Mouse (Mus musculus) stomach, embryonic 15.5 days (tissue): ENCODE data around the gene Ift27. TPM values are rescaled to one million over a fixed set of nuclear protein-coding genes. Genes with fewer than 3 reads are reported as not detected.

ENCODE experiments used
- ATAC-seq: fragments of 200-750 bp; cut with Nextera tagmentation; 2 replicates; pipeline ENCODE4 v1.8.0; 2017; ENCODE audit warnings: low read depth, moderate number of reproducible peaks, moderate TSS enrichment; ENCODE audit not compliant: insufficient read depth, low FRiP score
- H3K27ac ChIP-seq: fragments of 300-500 bp; sonication (generic); 2 replicates; pipeline ENCODE4 v1.5.1; 2015; ENCODE audit warnings: mild to moderate bottlenecking, inconsistent platforms
- H3K27me3 ChIP-seq: fragments of 300-500 bp; sonication (generic); replicated peaks from 2 replicates; pipeline ENCODE4 v1.6.1; 2015; ENCODE audit warnings: inconsistent platforms
- H3K36me3 ChIP-seq: fragments of 300-500 bp; sonication (generic); 2 replicates; pipeline ENCODE4 v1.6.1; 2015; ENCODE audit warnings: inconsistent platforms
- H3K4me1 ChIP-seq: fragments of 300-500 bp; sonication (generic); 2 replicates; pipeline ENCODE4 v1.6.1; 2015; ENCODE audit warnings: inconsistent platforms
- H3K4me2 ChIP-seq: fragments of 300-500 bp; sonication (generic); 2 replicates; pipeline ENCODE4 v1.6.1; 2015; ENCODE audit warnings: mild to moderate bottlenecking, inconsistent platforms
- H3K4me3 ChIP-seq: fragments of 300-500 bp; sonication (generic); replicated peaks from 2 replicates; pipeline ENCODE4 v1.5.1; 2015; ENCODE audit warnings: inconsistent platforms
- H3K9ac ChIP-seq: fragments of 300-500 bp; sonication (generic); 2 replicates; pipeline ENCODE4 v1.6.1; 2015; ENCODE audit warnings: inconsistent platforms
- H3K9me3 ChIP-seq: fragments of 300-500 bp; sonication (generic); 2 replicates; pipeline ENCODE4 v1.6.1; 2016; ENCODE audit warnings: inconsistent platforms
- WGBS: fragments of 180-500 bp; shearing (Covaris S2); methylation state at CpG from one replicate; pipeline ENCODE4 v1.1.7; 2015; 5-methylcytosine and 5-hydroxymethylcytosine counted together
- polyA plus RNA-seq: library from polyadenylated mRNA; unstranded; fragments of >200 nt; fragmentation: Nextera tagmentation; extraction: Ambion mirVana; gene quantifications from 2 replicates; pipeline ENCODE4 v1.2.1, GENCODE M21; 2015

The Ift27 gene
- 64.6 and 70.7 TPM in 2 replicates for polyA plus RNA-seq

DNA sequence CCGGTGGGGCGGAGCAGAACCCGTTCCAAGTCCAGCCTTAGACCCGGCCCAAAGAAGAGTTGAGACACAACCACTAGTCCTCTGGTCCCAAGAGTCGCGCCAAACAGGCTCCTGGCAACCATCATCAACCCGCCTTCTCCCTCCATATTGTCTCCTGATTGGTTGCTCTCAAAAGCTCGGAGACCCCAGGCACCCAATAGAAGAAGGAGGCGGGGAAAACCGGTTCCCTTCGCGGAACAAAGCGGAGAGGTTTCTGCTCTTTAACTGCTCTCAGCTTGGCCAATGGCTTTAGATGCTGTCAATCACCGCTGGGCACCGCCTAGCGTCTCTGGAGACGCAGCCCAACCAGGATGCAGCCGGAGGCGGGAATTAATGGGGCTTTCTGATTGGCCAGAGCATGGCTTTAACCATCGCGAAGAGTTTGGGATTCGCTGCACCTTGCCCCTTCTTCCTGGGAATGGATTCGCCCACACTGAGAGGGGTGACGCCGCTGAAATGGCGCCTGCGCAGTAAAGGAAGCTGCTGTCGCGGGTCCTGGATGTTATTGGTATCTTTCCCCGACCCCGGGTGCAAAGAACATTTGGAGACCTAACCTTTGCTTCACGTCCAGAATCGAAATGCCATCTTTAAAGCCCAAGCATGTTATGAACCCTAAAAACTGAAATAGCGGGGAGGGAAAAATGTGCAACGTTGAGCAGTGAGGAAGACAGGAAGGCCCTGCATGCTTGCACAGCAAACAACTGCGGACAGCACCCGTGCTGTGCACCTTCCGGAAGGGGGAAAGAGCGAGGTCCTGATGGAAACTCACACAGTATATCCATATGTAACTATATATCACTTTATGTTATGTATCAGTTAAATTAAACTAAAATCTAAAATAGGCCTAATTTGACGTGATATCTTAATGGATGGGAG is at the start of gene Ift27:
Ift27 (minus strand) TSS at position 136 of the 915 bp plus-strand sequence.
- ATAC-seq, result peak; percentile 97
- Histone ChIP-seq H3K9ac (peak within 1 kb of the TSS; percentile 47), H3K4me2 (peak within 1 kb of the TSS; percentile 96), H3K4me1 (peaks cover 17% of the 10 kb centered on the region), H3K9me3 (no peaks in the 10 kb centered on the region), H3K27ac (peak within 1 kb of the TSS; percentile 60; the same call in 1 of the 2 replicates), H3K36me3 (no peaks in the 10 kb centered on the region), H3K4me3 (peak within 1 kb of the TSS; percentile 73), H3K27me3 (no peaks in the 10 kb centered on the region)
- WGBS, result 3% methylated on average over 40 of the region's 40 CpGs

DNA sequence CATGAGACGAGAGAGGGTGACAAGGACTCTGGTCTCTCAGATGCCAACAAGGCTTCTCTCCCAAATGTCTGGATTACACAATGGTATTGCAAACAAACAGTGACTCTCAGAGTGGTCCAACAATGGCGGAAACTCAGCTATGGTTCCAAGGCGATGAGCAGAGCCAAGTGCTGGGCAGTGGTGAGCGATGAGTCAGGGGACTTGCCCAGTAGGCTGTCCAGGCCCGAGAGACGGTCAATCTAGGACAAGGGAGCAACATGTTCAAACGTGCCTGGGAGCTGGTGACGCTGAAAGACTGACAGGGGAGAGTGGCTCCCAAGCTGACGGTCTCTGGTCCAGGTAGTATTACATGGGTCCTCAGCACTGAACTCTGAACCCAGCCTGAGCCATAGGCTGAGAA is 41.4 kb upstream of the Ift27 start:
- Histone ChIP-seq H3K27me3 (no peaks in the 10 kb centered on the region), H3K4me1 (no peaks in the 10 kb centered on the region), H3K36me3 (no peaks in the 10 kb centered on the region), H3K4me2 (no peak overlapping the region), H3K4me3 (no peak overlapping the region), H3K27ac (no peak overlapping the region), H3K9me3 (no peaks in the 10 kb centered on the region), H3K9ac (no peak overlapping the region)
- WGBS, result 79% methylated on average over 9 of the region's 9 CpGs
- no peak for ATAC-seq

DNA sequence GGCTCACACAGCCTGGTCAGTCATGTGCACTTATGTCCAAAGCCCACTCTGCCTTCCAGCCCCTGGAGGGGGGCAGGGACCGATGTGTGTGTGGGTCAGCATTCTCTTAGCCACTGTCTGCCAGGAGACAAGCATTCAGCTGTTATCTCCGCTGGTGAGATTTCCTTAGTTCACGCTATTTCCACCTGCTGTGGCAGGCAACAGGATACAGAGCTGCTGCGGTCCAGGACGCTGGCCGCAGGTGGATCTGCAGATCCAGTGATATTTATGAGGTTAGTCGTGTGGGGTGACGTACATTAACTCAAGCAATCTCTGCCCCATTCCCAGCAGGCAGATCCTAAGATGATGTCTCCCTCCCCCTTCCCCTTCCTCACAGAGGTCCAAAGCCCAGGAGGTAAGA is 37.5 kb upstream of the Ift27 start:
- H3K4me1 ChIP-seq, result no peaks in the 10 kb centered on the region
- H3K36me3 ChIP-seq, result no peaks in the 10 kb centered on the region
- H3K27ac ChIP-seq, result no peak overlapping the region
- no peak overlapping the region for H3K9ac ChIP-seq
- WGBS, result 75% methylated on average over 8 of the region's 8 CpGs
- H3K27me3 ChIP-seq, result no peaks in the 10 kb centered on the region
- no peaks in the 10 kb centered on the region for H3K9me3 ChIP-seq
- H3K4me2 ChIP-seq, result no peak overlapping the region
- H3K4me3 ChIP-seq, result no peak overlapping the region
- no peak for ATAC-seq

GRCm38 (mm10) chr15:78210203-78210602 is 36.3 kb upstream of the Ift27 start:
- Histone ChIP-seq H3K4me1 (no peaks in the 10 kb centered on the region), H3K27ac (no peak overlapping the region), H3K4me2 (no peak overlapping the region), H3K9me3 (no peaks in the 10 kb centered on the region), H3K36me3 (no peaks in the 10 kb centered on the region), H3K27me3 (peaks cover 7% of the 10 kb centered on the region), H3K4me3 (no peak overlapping the region), H3K9ac (no peak overlapping the region)
- 79% methylated on average over 4 of the region's 4 CpGs for WGBS
- ATAC-seq, result no peak

DNA sequence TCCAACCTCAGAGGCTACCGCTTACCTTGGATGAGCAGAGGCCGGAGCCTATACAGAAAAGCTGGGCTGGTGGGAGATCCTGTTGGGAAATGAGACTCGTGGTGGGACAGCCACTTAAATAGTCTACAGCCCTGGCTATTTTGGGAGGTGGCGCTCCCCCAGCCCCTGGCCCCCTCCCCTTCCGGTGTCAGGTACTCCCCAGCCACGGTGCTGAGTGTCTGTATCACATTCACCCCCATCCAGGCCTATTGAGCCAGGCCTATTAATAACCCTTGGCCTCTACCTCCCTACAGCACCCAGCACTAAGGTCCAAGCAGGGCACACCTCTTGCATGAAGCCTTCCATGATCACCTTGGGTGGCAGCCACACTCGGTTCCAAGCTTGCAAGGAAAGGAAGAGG is 32.4 kb upstream of the Ift27 start, which contains the start of gene Pvalb:
Pvalb (minus strand) TSS at position 89 of the 400 bp plus-strand sequence.
- WGBS, result 90% methylated on average over 7 of the region's 7 CpGs
- no peak within 1 kb of the TSS for H3K27ac ChIP-seq
- H3K27me3 ChIP-seq, result peaks cover 35% of the 10 kb centered on the region
- no peak within 1 kb of the TSS for H3K4me3 ChIP-seq
- H3K36me3 ChIP-seq, result no peaks in the 10 kb centered on the region
- no peak within 1 kb of the TSS for H3K9ac ChIP-seq
- H3K4me1 ChIP-seq, result no peaks in the 10 kb centered on the region
- no peak within 1 kb of the TSS for H3K4me2 ChIP-seq
- no peaks in the 10 kb centered on the region for H3K9me3 ChIP-seq
- no peak for ATAC-seq

DNA sequence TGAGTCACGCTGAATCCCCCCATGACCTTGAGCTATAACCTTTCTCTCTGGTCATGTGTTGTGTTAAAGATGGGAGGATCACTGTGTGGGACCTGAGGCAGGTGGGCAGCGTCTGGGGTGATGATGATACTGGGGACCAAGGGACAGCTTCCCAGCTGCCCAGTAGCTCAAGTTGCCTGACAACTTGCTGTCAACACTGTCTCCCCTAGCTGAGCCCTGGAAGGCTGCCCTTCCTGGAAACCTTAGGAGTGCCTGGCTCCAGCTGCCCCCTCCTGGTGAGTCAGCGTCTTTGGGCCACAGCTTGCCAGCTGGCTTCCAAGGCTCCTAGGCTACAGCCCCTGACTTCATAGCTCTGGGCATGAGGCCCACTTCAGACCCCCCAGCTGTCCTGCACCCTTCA is 31.3 kb upstream of the Ift27 start:
- 44% methylated on average over 3 of the region's 3 CpGs for WGBS
- Histone ChIP-seq H3K27ac (no peak overlapping the region), H3K9me3 (no peaks in the 10 kb centered on the region), H3K4me3 (no peak overlapping the region), H3K4me2 (no peak overlapping the region), H3K9ac (no peak overlapping the region), H3K4me1 (no peaks in the 10 kb centered on the region), H3K36me3 (no peaks in the 10 kb centered on the region), H3K27me3 (peaks cover 36% of the 10 kb centered on the region)
- no peak for ATAC-seq

DNA sequence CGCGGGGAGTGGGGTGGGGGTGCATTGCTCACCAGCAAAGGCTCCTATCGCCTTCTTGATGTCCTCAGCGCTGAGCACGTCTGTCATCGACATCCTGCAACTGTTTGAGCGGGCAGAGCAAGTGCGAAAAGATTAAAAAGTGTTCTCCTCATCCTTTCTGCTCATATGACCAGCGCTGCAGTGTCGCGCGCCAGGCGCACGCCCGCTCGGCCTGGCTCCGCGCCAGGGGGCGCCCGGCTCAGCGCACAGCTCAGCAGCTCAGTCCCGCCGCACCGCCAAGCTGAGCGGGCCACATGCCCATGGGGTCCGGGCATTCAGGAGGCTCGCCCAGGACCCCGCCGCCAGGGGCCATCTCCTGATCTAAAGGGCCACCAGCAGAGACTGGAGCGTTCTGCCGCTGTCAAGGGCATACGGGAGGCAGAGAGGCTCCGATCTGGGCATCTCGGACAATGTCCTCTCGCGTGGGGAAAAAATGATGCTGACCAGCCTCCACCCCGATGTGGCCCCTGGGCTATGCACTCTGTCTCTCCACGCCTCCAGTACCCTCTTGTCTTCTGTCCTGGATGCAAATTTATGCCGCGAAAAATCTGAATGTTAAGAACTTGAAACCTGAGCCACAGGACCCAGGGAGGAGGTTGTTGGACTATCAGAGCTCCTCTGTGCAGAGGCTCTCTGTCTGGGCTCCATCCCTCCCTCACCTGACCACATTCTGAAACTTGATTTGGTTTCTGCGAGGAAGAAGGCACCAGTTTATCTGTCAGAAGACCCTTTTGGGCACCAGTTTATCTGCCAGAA is 30.3 kb upstream of the Ift27 start:
- Histone ChIP-seq H3K4me2 (peak overlapping the region; percentile 59), H3K27me3 (peaks cover 37% of the 10 kb centered on the region), H3K27ac (no peak overlapping the region), H3K4me1 (no peaks in the 10 kb centered on the region), H3K9me3 (no peaks in the 10 kb centered on the region), H3K9ac (no peak overlapping the region), H3K4me3 (peak overlapping the region; percentile 28), H3K36me3 (no peaks in the 10 kb centered on the region)
- 2% methylated on average over 41 of the region's 41 CpGs for WGBS
- ATAC-seq, result no peak

DNA sequence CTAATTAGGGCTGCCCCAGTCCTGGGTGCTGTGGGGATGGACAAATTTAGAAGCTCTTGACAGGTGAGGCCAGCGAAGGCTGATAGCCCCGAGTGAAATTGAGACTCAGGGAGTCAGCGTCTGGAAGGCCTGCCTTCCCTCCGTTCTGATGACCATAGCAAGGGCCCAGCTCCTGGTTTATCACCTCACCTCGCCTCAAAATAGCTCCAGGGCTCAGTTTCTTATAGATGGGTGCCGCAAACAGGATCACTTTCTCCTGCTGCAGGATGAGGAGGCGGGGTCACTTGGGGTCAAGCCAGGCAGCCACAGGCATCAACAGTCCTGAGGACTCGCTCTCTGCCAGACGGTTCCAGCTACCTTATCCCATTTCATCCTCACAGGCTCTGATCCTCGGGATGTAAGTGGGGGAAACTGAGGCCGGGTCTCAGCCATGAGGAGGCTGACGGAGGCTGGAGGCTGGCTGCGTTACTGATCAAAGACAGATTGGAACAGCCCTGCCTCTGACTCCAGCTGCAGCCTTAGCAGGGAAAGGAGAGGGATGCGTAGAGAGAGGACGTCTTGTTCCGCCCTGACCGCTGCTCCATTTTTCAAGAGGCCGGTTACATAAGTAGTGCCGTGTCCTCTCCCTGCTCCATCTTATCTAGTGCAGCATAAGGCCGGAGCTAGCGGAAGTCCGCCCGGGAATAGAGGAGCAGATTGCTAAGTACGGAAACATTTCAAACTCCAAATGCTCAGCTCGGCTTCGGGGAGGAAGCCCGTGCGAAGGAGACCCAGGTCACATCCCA is 21.4 kb upstream of the Ift27 start:
- H3K27ac ChIP-seq, result no peak overlapping the region
- no peak for ATAC-seq

GRCm38 (mm10) chr15:78194320-78194719 is 20.4 kb upstream of the Ift27 start:
- no peak overlapping the region for H3K4me2 ChIP-seq
- no peaks in the 10 kb centered on the region for H3K4me1 ChIP-seq
- no peak for ATAC-seq
- no peaks in the 10 kb centered on the region for H3K36me3 ChIP-seq
- WGBS, result 79% methylated on average over 3 of the region's 3 CpGs
- H3K27me3 ChIP-seq, result no peaks in the 10 kb centered on the region
- H3K27ac ChIP-seq, result no peak overlapping the region
- no peak overlapping the region for H3K9ac ChIP-seq
- no peaks in the 10 kb centered on the region for H3K9me3 ChIP-seq
- H3K4me3 ChIP-seq, result no peak overlapping the region

More for the DNA sequence above, 21.4 kb upstream of the Ift27 start:
- Histone ChIP-seq H3K27me3 (0 out of 2 replicates have a peak, but pooled peaks cover 2% of the 10 kb centered on the region), H3K4me3 (no peak overlapping the region), H3K4me2 (no peak overlapping the region), H3K36me3 (no peaks in the 10 kb centered on the region), H3K4me1 (no peaks in the 10 kb centered on the region), H3K9ac (no peak overlapping the region), H3K9me3 (no peaks in the 10 kb centered on the region)
- 70% methylated on average over 28 of the region's 28 CpGs for WGBS

GRCm38 (mm10) chr15:78189636-78190035 is 15.7 kb upstream of the Ift27 start:
- 87% methylated on average over 7 of the region's 7 CpGs for WGBS
- Histone ChIP-seq H3K9me3 (no peaks in the 10 kb centered on the region), H3K9ac (no peak overlapping the region), H3K27ac (no peak overlapping the region), H3K27me3 (no peaks in the 10 kb centered on the region), H3K4me1 (no peaks in the 10 kb centered on the region), H3K4me3 (no peak overlapping the region), H3K36me3 (no peaks in the 10 kb centered on the region), H3K4me2 (no peak overlapping the region)
- no peak for ATAC-seq

DNA sequence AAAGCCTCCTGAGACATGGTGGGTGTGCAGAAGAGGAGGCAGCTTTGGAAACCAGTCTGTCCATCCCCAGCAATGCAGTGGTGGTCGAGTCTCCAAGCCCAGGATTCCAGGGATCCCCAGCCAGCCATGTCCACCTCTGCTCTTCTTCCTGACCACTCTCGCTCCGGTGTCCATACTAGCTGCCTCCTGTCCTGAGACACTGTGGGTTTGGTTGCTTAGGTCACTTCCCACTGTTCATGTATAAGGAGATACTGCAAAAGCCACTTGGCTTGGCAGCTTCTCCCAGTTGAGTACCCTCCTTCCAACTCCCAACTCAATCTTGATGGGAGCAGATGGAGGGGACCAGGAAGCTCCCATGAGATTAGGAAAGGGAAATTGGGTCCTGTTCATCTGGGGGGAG is 14.6 kb upstream of the Ift27 start:
- no peak for ATAC-seq

More for the DNA sequence above, 14.6 kb upstream of the Ift27 start:
- H3K9ac ChIP-seq, result no peak overlapping the region
- H3K4me2 ChIP-seq, result no peak overlapping the region
- H3K9me3 ChIP-seq, result no peaks in the 10 kb centered on the region
- H3K4me1 ChIP-seq, result no peaks in the 10 kb centered on the region
- H3K4me3 ChIP-seq, result no peak overlapping the region
- 79% methylated on average over 3 of the region's 3 CpGs for WGBS
- peaks cover 6% of the 10 kb centered on the region; the same call in 1 of the 2 replicates for H3K27me3 ChIP-seq
- no peaks in the 10 kb centered on the region for H3K36me3 ChIP-seq
- H3K27ac ChIP-seq, result no peak overlapping the region
